Mouse (Mus musculus) stomach, postnatal 0 days (tissue): Measurements from ENCODE around the gene Clint1. TPM values are rescaled to one million over a fixed set of nuclear protein-coding genes. Genes with fewer than 3 reads are reported as not detected.

Experiments
- ATAC-seq: fragments of 200-750 bp; cut with Nextera tagmentation; 2 replicates; pipeline ENCODE4 v1.8.0; 2017; ENCODE audit not compliant: low FRiP score, low TSS enrichment
- DNase-seq: peaks from one replicate; pipeline ENCODE4 v3.0.0-alpha.2; 2016; ENCODE audit warnings: low spot score
- H3K27ac ChIP-seq: fragments of 300-500 bp; sonication (generic); replicated peaks from 2 replicates; pipeline ENCODE4 v1.5.1; 2014; ENCODE audit warnings: mild to moderate bottlenecking, control low read depth
- H3K27me3 ChIP-seq: fragments of 300-500 bp; sonication (generic); 2 replicates; pipeline ENCODE4 v1.6.1; 2014; ENCODE audit warnings: low read length; ENCODE audit not compliant: control insufficient read depth, insufficient read depth
- H3K36me3 ChIP-seq: fragments of 300-500 bp; sonication (generic); 2 replicates; pipeline ENCODE4 v1.6.1; 2014; ENCODE audit warnings: low read length, mixed read lengths; ENCODE audit not compliant: control insufficient read depth, insufficient read depth
- H3K4me1 ChIP-seq: fragments of 300-500 bp; sonication (generic); replicated peaks from 2 replicates; pipeline ENCODE4 v1.6.1; 2014; ENCODE audit warnings: antibody characterized with exemption; ENCODE audit not compliant: control insufficient read depth, insufficient read depth
- H3K4me2 ChIP-seq: fragments of 300-500 bp; sonication (generic); replicated peaks from 2 replicates; pipeline ENCODE4 v1.6.1; 2014; ENCODE audit warnings: low read depth, mild to moderate bottlenecking, control low read depth, moderate library complexity
- H3K4me3 ChIP-seq: fragments of 300-500 bp; sonication (generic); 2 replicates; pipeline ENCODE4 v1.5.1; 2014; ENCODE audit warnings: low read depth, low read length, control low read depth
- H3K9ac ChIP-seq: fragments of 300-500 bp; sonication (generic); 2 replicates; pipeline ENCODE4 v1.6.1; 2014; ENCODE audit warnings: mild to moderate bottlenecking, low read length, control low read depth, mixed read lengths
- H3K9me3 ChIP-seq: fragments of 300-500 bp; sonication (generic); 2 replicates; pipeline ENCODE4 v1.6.1; 2016; ENCODE audit warnings: low read length; ENCODE audit not compliant: control insufficient read depth
- CTCF ChIP-seq: IDR thresholded peaks from 2 replicates; pipeline ENCODE4 v1.5.1; 2016; ENCODE audit warnings: antibody characterized with exemption, low read depth, mild to moderate bottlenecking, moderate library complexity
- EP300 ChIP-seq: optimal IDR thresholded peaks from 2 replicates; pipeline ENCODE3; 2016; ENCODE audit warnings: antibody characterized with exemption
- WGBS: fragments of 180-500 bp; shearing (Covaris S2); extraction: QIAGEN DNeasy Blood & Tissue Kit; methylation state at CpG from one replicate; pipeline ENCODE4 v1.1.7; 2014; 5-methylcytosine and 5-hydroxymethylcytosine counted together
- polyA plus RNA-seq: library from polyadenylated mRNA; unstranded; fragments of >200 nt; fragmentation: Nextera tagmentation; extraction: Ambion mirVana; gene quantifications from 2 replicates; pipeline ENCODE4 v1.2.1, GENCODE M21; 2015

Gene Clint1
- polyA plus RNA-seq, 1 experiment from 2014 or later: 56.8 TPM

GRCm38 (mm10) chr11:45926640-45927082, 74.8 kb downstream of the Clint1 start:
- ATAC-seq (peak; percentile 93), DNase-seq (peak; percentile 80)
- no peaks in the 10 kb centered on the region for H3K4me1 ChIP-seq
- H3K27ac ChIP-seq: no peak overlapping the region
- WGBS: under 1% methylated on average over 9 of the region's 9 CpGs
- H3K4me3 ChIP-seq: peak overlapping the region; percentile 41
- H3K9me3 ChIP-seq: no peaks in the 10 kb centered on the region
- H3K36me3 ChIP-seq: 0 out of 2 replicates have a peak, but pooled peaks cover 5% of the 10 kb centered on the region
- TF ChIP-seq EP300: no peak
- peak; percentile 87 for TF ChIP-seq CTCF
- no peaks in the 10 kb centered on the region for H3K27me3 ChIP-seq
- H3K9ac ChIP-seq: peak overlapping the region; percentile 41; the same call in 1 of the 2 replicates
- peak overlapping the region; percentile 58 for H3K4me2 ChIP-seq

- TF ChIP-seq EP300 (no peak), CTCF (no peak)
- 62% methylated on average over 5 of the region's 5 CpGs for WGBS
- Histone ChIP-seq H3K36me3 (0 out of 2 replicates have a peak, but pooled peaks cover 7% of the 10 kb centered on the region), H3K9ac (no peak overlapping the region), H3K4me3 (no peak overlapping the region), H3K4me2 (no peak overlapping the region), H3K27me3 (no peaks in the 10 kb centered on the region), H3K9me3 (no peaks in the 10 kb centered on the region), H3K4me1 (no peaks in the 10 kb centered on the region), H3K27ac (no peak overlapping the region)
- ATAC-seq: no peak
- no peak for DNase-seq
Observed at GRCm38 (mm10) chr11:45927456-45927855, 75.6 kb downstream of the Clint1 start.

GRCm38 (mm10) chr11:45929541-45929940, 77.7 kb downstream of the Clint1 start:
- Histone ChIP-seq H3K36me3 (peaks cover 12% of the 10 kb centered on the region; the same call in 1 of the 2 replicates), H3K27me3 (no peaks in the 10 kb centered on the region), H3K9me3 (no peaks in the 10 kb centered on the region), H3K9ac (no peak overlapping the region), H3K27ac (no peak overlapping the region), H3K4me2 (no peak overlapping the region), H3K4me3 (no peak overlapping the region), H3K4me1 (no peaks in the 10 kb centered on the region)
- TF ChIP-seq CTCF (no peak), EP300 (no peak)
- ATAC-seq (no peak), DNase-seq (no peak)
- WGBS: 79% methylated on average over 10 of the region's 10 CpGs

GRCm38 (mm10) chr11:45932771-45933170, 80.9 kb downstream of the Clint1 start:
- Histone ChIP-seq H3K36me3 (peaks cover 12% of the 10 kb centered on the region; the same call in 1 of the 2 replicates), H3K27me3 (no peaks in the 10 kb centered on the region), H3K4me1 (no peaks in the 10 kb centered on the region)

GRCm38 (mm10) chr11:45937478-45937877, 85.6 kb downstream of the Clint1 start:
- DNase-seq (no peak), ATAC-seq (no peak)
- 96% methylated on average over 8 of the region's 8 CpGs for WGBS
- Histone ChIP-seq H3K4me1 (no peaks in the 10 kb centered on the region), H3K4me2 (no peak overlapping the region), H3K9me3 (no peaks in the 10 kb centered on the region), H3K27me3 (no peaks in the 10 kb centered on the region), H3K4me3 (no peak overlapping the region), H3K36me3 (peaks cover 5% of the 10 kb centered on the region; the same call in 1 of the 2 replicates), H3K27ac (no peak overlapping the region), H3K9ac (no peak overlapping the region)
- TF ChIP-seq EP300 (no peak), CTCF (no peak)

More at GRCm38 (mm10) chr11:45932771-45933170, 80.9 kb downstream of the Clint1 start:
- ATAC-seq (peak; percentile 35; the same call in 1 of the 2 replicates), DNase-seq (no peak)
- WGBS: 88% methylated on average over 10 of the region's 10 CpGs
- Histone ChIP-seq H3K9me3 (no peaks in the 10 kb centered on the region), H3K4me3 (no peak overlapping the region), H3K27ac (no peak overlapping the region), H3K9ac (no peak overlapping the region), H3K4me2 (no peak overlapping the region)
- TF ChIP-seq EP300 (no peak), CTCF (no peak)

GRCm38 (mm10) chr11:45938917-45939316, 87.1 kb downstream of the Clint1 start:
- Histone ChIP-seq H3K4me2 (no peak overlapping the region), H3K27ac (no peak overlapping the region), H3K9ac (no peak overlapping the region), H3K36me3 (peaks cover 3% of the 10 kb centered on the region; the same call in 1 of the 2 replicates), H3K4me3 (no peak overlapping the region), H3K27me3 (no peaks in the 10 kb centered on the region), H3K9me3 (no peaks in the 10 kb centered on the region), H3K4me1 (no peaks in the 10 kb centered on the region)
- DNase-seq: no peak
- WGBS: 87% methylated on average over 8 of the region's 8 CpGs
- TF ChIP-seq EP300: no peak
- no peak for TF ChIP-seq CTCF
- ATAC-seq: no peak
